Mouse (Mus musculus): ENCODE data around the gene Kcnk3. TPM values are rescaled to one million over a fixed set of nuclear protein-coding genes. Genes with fewer than 3 reads are reported as not detected.

The Kcnk3 gene
- polyA plus RNA-seq, 1 experiment = not detected

DNA sequence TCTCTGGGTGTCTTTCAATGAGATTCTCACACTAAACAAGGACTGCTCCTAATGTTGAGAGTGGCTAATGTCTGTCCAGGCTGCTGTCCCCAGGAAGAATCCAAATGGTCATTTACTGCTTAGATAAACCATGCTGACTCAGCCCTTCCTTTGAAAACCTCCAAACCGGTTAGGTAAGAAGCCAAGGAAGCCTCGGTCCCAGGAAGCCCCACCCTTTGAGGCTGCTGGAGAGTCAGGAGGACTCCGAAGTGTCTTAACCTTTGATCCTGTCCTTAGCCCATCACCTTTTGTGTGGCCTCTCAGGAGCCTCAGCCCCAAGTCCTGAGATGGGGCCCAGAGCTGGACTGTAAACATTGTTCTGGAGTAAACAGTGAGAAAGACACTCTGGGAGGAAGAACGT lies 61.6 kb downstream of the Kcnk3 start:
- peaks cover 24% of the 10 kb centered on the region for H3K4me1 ChIP-seq (ENCODE audit: control insufficient read depth, insufficient read depth, low read length)
- 77% methylated on average over 4 of the region's 4 CpGs for WGBS
- H3K4me3 ChIP-seq (ENCODE audit: insufficient read depth, low read depth, low read length) = no peak overlapping the region
- TF ChIP-seq CTCF (IDR thresholded peaks at IDR 0.05; ENCODE audit: insufficient read depth, low read depth, low read length) (no peak), POLR2A (IDR thresholded peaks at IDR 0.05; ENCODE audit: insufficient read depth, low read depth, low read length) (no peak)
- H3K27ac ChIP-seq (ENCODE audit: insufficient read depth, low read depth, low read length) = no peak overlapping the region

DNA sequence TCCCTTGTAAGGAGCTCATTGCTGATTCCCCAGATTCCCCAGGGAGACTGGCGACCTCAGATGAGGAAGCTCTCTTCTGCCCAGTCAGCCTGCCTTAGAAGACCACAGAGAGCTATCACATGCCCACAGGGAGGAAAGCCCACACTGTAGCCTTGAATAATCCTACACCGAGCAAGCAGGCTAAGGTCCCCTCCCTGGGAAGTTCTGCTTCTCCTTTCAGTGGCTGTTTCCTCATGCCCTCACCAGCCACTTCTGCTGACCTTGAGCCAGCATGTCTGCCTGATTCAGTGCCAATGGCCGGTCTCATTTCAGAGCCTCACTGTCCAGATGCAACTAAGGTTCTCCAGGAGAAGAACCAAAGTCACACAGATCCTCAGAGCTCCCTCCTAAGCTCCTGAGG lies 62.8 kb downstream of the Kcnk3 start:
- H3K4me3 ChIP-seq (ENCODE audit: insufficient read depth, low read depth, low read length) = no peak overlapping the region
- WGBS = 81% methylated on average over 3 of the region's 3 CpGs
- TF ChIP-seq POLR2A (IDR thresholded peaks at IDR 0.05; ENCODE audit: insufficient read depth, low read depth, low read length) (no peak), CTCF (IDR thresholded peaks at IDR 0.05; ENCODE audit: insufficient read depth, low read depth, low read length) (no peak)

DNA sequence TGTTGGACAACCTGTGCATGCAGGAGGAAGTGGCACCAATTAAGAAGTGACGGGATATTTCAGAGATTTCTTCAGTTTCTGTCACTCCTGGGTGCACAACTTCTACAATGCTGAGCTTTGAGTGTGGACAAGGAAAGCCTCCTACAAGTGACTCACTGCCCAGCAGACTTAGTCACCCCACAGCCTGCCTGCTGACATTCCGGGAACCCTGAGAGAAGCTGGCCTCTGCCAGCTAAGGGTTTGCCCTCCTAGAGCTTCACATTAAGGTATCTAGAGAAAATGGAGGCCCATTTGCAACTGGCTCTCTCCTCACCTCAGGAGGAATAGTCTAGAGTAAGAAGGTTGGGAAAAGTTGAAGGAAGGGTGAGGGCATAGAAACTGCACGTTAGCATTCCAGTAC lies 63.6 kb downstream of the Kcnk3 start:
- Histone ChIP-seq H3K4me1 (ENCODE audit: control insufficient read depth, insufficient read depth, low read length) (peaks cover 38% of the 10 kb centered on the region), H3K27ac (ENCODE audit: insufficient read depth, low read depth, low read length) (no peak overlapping the region), H3K4me3 (ENCODE audit: insufficient read depth, low read depth, low read length) (no peak overlapping the region)
- TF ChIP-seq CTCF (IDR thresholded peaks at IDR 0.05; ENCODE audit: insufficient read depth, low read depth, low read length) (no peak), POLR2A (IDR thresholded peaks at IDR 0.05; ENCODE audit: insufficient read depth, low read depth, low read length) (no peak)
- WGBS = 70% methylated on average over 3 of the region's 3 CpGs

More for the DNA sequence above, 62.8 kb downstream of the Kcnk3 start:
- H3K27ac ChIP-seq (ENCODE audit: insufficient read depth, low read depth, low read length) = no peak overlapping the region
- peaks cover 30% of the 10 kb centered on the region for H3K4me1 ChIP-seq (ENCODE audit: control insufficient read depth, insufficient read depth, low read length)

DNA sequence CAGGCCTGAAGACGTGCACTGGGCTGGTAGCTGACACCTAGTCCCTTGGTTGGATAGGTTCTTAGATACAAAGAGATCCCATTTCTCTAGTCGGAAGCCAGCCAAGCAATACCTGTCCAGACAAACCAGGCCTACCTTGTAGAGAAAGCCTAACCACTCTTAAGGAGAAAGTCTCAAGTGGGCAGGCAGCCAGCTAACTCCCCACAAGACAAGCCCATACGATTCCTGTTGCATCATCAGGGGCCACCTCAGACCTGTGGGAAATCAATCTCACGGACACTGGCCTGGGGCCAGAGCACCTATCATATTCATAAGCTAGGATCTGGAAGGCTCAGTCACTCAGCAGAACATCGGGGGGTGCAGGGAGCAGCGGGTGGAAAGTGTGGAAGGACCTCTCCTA lies 65.3 kb downstream of the Kcnk3 start:
- WGBS = 90% methylated on average over 6 of the region's 6 CpGs
- H3K4me3 ChIP-seq (ENCODE audit: insufficient read depth, low read depth, low read length) = no peak overlapping the region

DNA sequence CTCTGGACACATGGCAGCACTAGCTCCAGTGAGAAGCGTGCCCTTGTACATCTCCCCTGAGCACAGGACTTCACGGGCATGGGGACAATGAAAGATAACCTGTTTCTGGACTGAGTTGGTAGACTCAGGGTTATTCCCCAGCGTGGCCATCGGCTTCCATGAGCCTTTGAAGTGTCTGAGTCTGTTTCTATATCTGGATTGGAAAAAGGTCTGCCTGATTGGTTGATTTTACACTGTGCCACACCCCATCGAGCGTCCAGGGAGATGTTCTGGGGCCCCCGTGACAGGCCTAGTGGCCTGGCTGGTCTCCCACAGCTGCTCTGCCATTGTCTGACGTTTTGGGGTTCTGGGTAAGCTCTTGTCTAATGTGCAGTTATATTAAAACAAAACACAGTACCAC lies 67.1 kb downstream of the Kcnk3 start:
- WGBS = 85% methylated on average over 8 of the region's 8 CpGs
- no peak overlapping the region for H3K27ac ChIP-seq (ENCODE audit: insufficient read depth, low read depth, low read length)
- TF ChIP-seq CTCF (IDR thresholded peaks at IDR 0.05; ENCODE audit: insufficient read depth, low read depth, low read length) = no peak
- no peak for TF ChIP-seq POLR2A (IDR thresholded peaks at IDR 0.05; ENCODE audit: insufficient read depth, low read depth, low read length)
- H3K4me3 ChIP-seq (ENCODE audit: insufficient read depth, low read depth, low read length) = no peak overlapping the region
- peaks cover 26% of the 10 kb centered on the region for H3K4me1 ChIP-seq (ENCODE audit: control insufficient read depth, insufficient read depth, low read length)

More for the DNA sequence above, 65.3 kb downstream of the Kcnk3 start:
- TF ChIP-seq POLR2A (IDR thresholded peaks at IDR 0.05; ENCODE audit: insufficient read depth, low read depth, low read length) = no peak
- Histone ChIP-seq H3K27ac (ENCODE audit: insufficient read depth, low read depth, low read length) (no peak overlapping the region), H3K4me1 (ENCODE audit: control insufficient read depth, insufficient read depth, low read length) (peaks cover 39% of the 10 kb centered on the region)

DNA sequence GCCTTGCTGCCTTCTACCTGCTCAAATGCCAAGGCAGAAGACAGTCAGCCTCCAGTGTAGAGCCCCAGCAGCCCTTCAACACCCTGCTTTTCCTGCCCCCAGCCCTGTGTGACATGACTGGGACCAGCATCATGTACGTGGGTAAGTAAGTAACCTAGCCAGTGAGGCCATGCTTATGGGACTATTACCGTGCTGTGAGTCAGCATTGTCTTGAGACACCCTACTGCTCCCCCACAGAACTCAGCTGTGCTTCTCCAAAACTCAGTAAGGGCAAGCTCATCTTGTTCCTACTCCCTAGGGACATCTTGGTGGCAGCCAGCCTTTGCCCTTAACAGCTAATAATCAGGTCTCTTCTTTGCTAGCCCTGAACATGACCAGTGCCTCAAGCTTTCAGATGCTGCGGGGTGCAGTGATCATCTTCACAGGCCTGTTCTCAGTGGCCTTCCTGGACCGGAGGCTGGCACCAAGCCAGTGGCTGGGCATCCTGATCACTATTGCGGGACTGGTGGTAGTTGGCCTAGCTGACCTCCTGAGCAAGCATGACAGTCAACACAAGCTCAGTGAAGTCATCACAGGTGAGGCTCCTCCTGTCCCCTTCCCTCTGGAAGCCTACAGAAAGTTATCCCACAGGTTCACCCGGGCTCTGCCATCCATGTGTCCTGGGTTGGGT lies 67.7 kb downstream of the Kcnk3 start:
- 75% methylated on average over 6 of the region's 6 CpGs for WGBS
- TF ChIP-seq POLR2A (IDR thresholded peaks at IDR 0.05; ENCODE audit: insufficient read depth, low read depth, low read length) (no peak), CTCF (IDR thresholded peaks at IDR 0.05; ENCODE audit: insufficient read depth, low read depth, low read length) (no peak)
- Histone ChIP-seq H3K27ac (ENCODE audit: insufficient read depth, low read depth, low read length) (no peak overlapping the region), H3K4me3 (ENCODE audit: insufficient read depth, low read depth, low read length) (no peak overlapping the region), H3K4me1 (ENCODE audit: control insufficient read depth, insufficient read depth, low read length) (peaks cover 24% of the 10 kb centered on the region)

DNA sequence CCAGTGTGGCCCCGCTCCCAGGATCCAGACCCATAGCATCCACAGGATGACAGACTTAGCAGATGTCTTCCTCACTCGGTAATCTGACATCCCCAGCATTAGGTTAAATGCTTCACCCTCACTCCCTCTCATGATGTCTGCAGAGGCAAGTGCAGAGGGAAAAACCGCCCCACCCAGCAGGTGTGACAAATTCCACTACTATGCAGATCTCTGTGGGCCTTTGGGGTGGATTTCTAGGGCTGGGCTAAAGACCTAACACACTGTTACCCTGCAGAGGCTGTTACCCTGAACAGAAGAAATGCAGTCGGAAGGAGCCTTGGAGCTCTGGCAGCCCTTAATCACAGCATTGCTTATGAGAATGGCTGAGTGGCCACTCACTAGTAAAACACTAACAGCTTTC lies 71.1 kb downstream of the Kcnk3 start:
- 82% methylated on average over 4 of the region's 4 CpGs for WGBS
- H3K4me3 ChIP-seq (ENCODE audit: insufficient read depth, low read depth, low read length) = no peak overlapping the region
- TF ChIP-seq CTCF (IDR thresholded peaks at IDR 0.05; ENCODE audit: insufficient read depth, low read depth, low read length) (no peak), POLR2A (IDR thresholded peaks at IDR 0.05; ENCODE audit: insufficient read depth, low read depth, low read length) (no peak)
- no peak overlapping the region for H3K27ac ChIP-seq (ENCODE audit: insufficient read depth, low read depth, low read length)
- H3K4me1 ChIP-seq (ENCODE audit: control insufficient read depth, insufficient read depth, low read length) = peaks cover 15% of the 10 kb centered on the region

DNA sequence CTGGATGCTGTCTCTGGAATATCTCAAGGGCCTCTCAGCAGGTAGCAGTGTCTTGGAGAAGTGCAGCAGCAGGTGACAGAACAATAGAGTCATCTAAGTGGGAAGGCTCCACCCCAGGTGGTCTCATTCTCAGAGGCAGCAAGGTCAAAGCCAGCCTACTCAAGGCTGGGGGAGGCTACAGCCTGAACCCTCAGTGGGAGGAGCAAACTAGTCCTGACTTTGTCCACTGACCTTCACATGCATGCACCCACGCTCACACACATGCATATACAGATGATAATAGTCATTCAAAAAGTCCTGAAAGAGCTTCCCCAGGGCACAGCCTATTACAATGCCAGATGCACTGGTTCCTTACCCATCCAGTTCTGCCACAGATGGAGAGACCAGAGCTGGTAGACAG lies 72.3 kb downstream of the Kcnk3 start:
- peaks cover 13% of the 10 kb centered on the region for H3K4me1 ChIP-seq (ENCODE audit: control insufficient read depth, insufficient read depth, low read length)
- TF ChIP-seq POLR2A (IDR thresholded peaks at IDR 0.05; ENCODE audit: insufficient read depth, low read depth, low read length) = no peak
- no peak for TF ChIP-seq CTCF (IDR thresholded peaks at IDR 0.05; ENCODE audit: insufficient read depth, low read depth, low read length)
- WGBS = 95% methylated on average over 1 of the region's 1 CpGs
- no peak overlapping the region for H3K27ac ChIP-seq (ENCODE audit: insufficient read depth, low read depth, low read length)
- no peak overlapping the region for H3K4me3 ChIP-seq (ENCODE audit: insufficient read depth, low read depth, low read length)

DNA sequence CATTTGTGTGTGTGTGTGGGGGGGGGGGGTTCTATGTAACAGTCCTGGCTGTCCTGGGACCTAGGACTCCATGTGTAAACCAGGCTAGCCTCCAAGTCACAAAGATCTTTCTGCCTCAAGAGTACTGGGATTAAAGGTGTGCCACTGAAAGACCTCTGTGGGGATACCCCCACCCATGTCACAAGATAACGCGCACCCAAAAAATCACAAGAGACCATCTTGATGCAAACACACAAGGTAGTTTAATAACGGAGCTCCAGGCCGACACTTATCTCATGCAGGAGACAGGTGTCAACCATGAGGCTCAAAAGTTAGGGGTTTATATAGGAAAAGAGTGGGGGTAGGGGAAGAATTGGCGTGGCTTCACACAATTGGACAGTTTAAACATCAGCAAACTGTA lies 72.8 kb downstream of the Kcnk3 start:
- TF ChIP-seq POLR2A (IDR thresholded peaks at IDR 0.05; ENCODE audit: insufficient read depth, low read depth, low read length) = no peak
- 97% methylated on average over 5 of the region's 5 CpGs for WGBS
- H3K4me1 ChIP-seq (ENCODE audit: control insufficient read depth, insufficient read depth, low read length) = peaks cover 9% of the 10 kb centered on the region
- no peak overlapping the region for H3K27ac ChIP-seq (ENCODE audit: insufficient read depth, low read depth, low read length)
- no peak overlapping the region for H3K4me3 ChIP-seq (ENCODE audit: insufficient read depth, low read depth, low read length)

DNA sequence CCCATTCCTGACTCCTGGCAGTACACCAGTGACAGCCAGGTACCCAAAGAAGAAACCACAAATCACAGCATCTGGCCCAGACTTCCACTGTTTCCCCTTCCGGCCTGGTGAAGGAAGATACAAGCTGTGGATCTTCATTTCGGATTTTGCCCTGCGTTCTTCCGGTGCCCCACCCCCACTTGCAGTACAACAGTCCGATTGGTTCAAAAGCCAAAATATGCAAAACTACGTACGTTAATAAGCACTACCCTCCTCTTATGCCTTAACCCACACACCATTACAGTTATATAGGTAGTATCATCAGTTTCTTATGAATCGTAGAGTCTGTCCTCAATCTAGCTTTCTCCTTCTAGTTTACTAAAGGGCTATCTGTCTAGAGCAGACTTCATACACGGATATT lies 77.4 kb downstream of the Kcnk3 start:
- H3K4me1 ChIP-seq (ENCODE audit: control insufficient read depth, insufficient read depth, low read length) = no peaks in the 10 kb centered on the region
- H3K4me3 ChIP-seq (ENCODE audit: insufficient read depth, low read depth, low read length) = no peak overlapping the region
- H3K27ac ChIP-seq (ENCODE audit: insufficient read depth, low read depth, low read length) = no peak overlapping the region
- WGBS = 92% methylated on average over 9 of the region's 9 CpGs
- no peak for TF ChIP-seq POLR2A (IDR thresholded peaks at IDR 0.05; ENCODE audit: insufficient read depth, low read depth, low read length)
- TF ChIP-seq CTCF (IDR thresholded peaks at IDR 0.05; ENCODE audit: insufficient read depth, low read depth, low read length) = no peak
